Mouse (Mus musculus) inflammation-experienced regulatory T-cells, adult 6 months (primary cell): Measurements from ENCODE around the gene Gm3448. TPM values are rescaled to one million over a fixed set of nuclear protein-coding genes. Genes with fewer than 3 reads are reported as not detected.
"Not testable (repeated sequence)": the region's sequence is repeated elsewhere in the genome, so short reads cannot be mapped to it uniquely, and the experiment has no call there.

Source experiments
- ATAC-seq: one replicate; pipeline ENCODE4 v1.8.0; 2017
- polyA plus RNA-seq, 3 experiments: library from polyadenylated mRNA; unstranded; fragments of 100-300 nt; shearing (Covaris generic); gene quantifications; one replicate each; pipeline ENCODE4 v1.2.1; 2017

Gene Gm3448
- polyA plus RNA-seq, 3 experiments from 2014 or later = 0.72 to 3.6 (median 3.2) TPM

DNA sequence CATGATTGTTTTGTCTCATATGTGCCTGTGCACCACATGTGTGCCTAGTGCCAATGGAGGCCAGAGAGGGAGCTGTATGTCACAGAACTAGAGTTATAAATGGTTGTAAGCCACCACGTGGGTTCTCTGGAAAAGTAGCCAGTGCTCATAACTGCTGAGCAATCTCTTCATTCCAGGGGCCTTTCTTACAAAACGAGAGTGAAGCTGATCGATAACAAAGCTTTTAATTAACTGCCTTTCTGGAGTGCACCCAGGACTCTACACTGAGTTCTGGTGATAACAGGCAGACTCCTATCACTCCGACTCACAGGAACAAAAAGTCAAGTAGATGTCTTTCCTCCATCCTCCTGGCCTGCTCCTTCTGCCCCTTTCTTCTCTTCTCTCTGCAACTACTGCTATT lies 9.9 kb downstream of the Gm3448 start:
- ATAC-seq = not testable (repeated sequence)

DNA sequence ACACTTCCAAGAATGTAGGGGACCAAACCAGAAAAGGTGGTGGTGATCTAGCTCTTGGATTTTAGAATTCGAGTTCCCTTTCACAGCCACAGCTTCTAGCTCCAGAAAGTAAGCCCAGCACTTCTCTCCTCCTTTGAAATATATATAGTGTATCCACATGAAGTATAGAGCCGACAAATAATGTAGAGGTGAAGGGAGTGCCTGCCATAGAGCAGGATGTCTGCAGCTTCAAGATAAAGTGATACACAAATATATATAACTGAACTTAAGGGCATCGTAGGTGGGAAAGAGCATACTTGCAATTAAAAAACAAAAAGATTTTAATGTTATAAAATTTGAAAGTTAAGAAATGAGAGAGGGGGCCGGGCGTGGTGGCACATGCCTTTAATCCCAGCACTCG lies 15.8 kb downstream of the Gm3448 start:
- not testable (repeated sequence) for ATAC-seq

DNA sequence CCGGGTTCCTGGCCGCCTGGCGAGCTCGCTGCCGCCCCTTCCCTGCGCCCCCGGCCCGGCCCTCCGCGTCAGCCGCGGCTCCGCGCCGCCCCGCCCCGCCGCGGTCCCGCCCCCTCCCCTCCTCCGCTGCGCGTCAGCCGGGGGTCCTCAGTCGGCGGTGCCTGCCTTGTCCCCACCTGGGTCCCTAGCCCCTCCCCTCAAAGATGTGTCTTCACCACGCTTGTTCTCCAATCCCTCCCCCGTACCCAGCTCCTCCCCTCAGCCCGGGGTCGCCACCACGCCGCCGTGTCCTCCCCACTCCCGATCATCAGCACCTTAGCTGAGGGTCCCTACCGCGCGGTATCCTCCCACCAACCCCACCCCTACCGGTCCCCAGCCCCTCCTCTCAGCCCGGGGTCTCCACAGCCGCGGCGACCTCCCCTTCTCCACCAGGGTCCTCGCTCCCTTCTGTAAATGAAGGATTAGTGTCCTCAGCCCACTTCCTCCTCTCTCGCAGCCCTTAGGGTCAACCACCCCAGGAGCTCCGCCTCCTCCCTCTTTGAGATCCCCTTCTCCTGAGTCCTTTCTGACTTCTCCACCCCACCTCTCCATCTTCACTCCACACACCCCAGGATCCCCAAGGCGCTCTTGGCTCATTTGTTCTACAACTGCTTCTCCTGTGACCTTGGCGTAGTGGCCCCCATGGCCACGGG lies 16.7 kb downstream of the Gm3448 start:
- ATAC-seq = peak; percentile 53

DNA sequence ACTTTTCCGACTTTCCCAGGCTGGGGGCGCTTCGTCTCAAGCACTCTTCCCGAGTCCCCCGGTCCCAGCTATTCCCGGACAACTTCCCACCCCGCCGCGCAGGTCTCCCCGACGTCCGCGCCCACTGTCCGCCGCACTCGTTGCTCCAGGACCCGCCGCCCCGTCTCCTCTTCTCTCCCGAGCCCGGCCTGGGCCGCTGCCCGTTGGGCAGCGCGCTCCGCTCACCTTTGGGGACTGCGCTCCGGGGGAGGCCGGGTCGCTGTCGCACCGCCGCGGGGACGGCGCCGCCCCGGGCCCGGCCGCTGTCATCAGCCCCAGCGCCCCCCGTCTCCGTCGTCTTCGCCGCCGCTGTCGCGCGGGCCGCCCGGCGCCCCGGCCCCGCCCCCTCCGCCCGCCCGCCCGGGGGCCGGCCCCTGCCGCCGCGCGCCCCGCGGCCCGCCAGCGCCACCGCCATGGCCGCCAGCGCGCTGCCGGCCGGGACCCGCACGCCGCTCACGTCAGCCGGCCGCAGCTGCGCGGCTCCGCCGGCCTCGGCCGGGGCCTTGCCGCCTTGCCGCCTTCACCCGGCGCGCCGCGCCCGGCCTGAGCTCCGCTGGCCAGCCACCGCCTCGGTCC lies 17.4 kb downstream of the Gm3448 start:
- ATAC-seq = peak; percentile 66

DNA sequence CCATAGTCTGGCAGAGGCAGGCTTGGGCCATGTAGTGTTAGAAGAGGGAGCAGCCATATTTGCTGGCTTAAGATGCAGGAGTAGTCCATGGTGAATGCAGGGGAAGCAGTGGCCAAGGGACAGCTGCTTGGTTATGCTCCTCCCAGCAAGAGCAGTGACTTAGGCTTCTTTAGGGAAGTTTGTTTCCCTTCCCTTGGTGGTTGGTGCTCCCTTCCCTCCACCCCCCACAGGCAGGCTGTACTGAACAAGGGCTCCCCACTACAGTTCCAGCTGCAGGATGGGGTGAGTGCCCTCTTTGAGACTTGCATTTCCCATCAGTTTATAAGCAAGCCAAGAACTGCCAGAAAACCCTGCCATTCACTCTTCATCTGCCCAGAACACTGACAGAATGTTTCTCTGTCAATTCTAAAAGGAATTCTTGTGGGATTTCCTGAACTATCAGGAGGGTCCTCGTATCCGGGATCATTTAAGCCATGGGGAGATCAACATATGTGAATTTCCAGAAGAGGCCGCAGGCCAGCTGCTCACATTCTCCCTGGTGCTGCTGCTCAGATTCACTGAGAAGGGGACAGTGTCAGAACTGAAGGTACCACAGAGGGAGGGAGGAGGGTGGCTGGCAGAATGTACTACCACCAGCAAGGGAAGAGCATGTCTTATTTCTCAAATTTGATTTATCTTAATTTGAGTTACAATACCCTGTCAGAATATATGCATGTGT lies 19.7 kb downstream of the Gm3448 start:
- not testable (repeated sequence) for ATAC-seq

DNA sequence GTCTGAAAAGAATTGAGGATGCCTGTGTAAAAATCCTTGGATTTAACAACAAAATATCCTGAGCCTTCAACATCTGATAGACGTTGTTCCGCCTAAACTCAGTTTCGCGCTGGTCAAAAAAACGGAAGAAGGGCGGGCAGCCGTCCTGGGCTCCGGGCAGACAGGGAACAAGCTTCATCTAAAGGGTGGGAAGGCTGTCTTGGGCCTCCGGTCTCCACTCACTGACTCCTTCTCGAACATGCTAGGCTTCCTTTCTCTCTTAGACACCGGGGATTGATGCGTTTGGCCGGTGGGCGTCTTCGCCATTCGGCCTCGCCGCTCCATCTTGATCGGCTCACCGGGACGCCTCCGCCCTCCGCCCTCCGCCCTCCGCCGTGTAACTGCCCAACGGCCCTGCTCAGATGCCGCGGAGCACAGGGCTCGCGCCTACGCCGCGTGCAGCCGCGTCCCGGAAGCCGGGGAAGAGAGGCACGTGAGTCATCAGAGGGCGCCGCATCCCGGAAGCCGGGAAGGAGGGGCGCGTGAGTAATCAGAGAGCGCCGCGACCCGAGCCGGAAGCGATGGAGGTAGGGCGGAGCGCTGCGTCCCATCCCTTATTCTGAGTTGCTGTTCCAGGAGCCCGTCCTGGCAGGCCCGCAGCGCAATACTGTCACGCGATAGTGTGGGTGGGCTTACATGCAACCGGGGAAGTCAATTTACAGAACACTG lies 31.5 kb downstream of the Gm3448 start, which contains the start of gene Gm3435:
Gene Gm3435, plus strand, starts transcription at position 471 of the 708 bp plus-strand sequence.
- ATAC-seq = peak; percentile 92

DNA sequence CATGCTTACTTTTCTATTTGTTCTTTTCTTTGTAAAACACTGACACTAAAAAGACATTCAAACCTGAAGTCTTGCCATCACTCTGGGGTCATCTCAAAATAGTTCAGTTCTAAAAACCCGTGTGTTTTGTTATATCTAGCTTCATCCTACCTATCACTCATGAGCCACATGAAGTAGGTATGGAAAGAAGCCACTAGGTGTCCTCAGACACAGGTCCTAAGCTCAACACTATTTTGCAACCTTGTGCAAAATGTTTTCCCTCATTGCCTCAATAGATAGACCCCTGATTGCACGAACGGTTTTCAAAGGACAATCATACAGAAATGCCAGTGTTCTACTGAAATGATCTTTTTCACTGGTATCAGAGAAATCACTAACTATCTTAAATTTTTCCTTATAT lies 32.2 kb downstream of the Gm3448 start:
- ATAC-seq = peak; percentile 70

DNA sequence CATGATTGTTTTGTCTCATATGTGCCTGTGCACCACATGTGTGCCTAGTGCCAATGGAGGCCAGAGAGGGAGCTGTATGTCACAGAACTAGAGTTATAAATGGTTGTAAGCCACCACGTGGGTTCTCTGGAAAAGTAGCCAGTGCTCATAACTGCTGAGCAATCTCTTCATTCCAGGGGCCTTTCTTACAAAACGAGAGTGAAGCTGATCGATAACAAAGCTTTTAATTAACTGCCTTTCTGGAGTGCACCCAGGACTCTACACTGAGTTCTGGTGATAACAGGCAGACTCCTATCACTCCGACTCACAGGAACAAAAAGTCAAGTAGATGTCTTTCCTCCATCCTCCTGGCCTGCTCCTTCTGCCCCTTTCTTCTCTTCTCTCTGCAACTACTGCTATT lies 41.3 kb downstream of the Gm3448 start:
- ATAC-seq = not testable (repeated sequence)

DNA sequence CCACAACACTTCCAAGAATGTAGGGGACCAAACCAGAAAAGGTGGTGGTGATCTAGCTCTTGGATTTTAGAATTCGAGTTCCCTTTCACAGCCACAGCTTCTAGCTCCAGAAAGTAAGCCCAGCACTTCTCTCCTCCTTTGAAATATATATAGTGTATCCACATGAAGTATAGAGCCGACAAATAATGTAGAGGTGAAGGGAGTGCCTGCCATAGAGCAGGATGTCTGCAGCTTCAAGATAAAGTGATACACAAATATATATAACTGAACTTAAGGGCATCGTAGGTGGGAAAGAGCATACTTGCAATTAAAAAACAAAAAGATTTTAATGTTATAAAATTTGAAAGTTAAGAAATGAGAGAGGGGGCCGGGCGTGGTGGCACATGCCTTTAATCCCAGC lies 47.2 kb downstream of the Gm3448 start:
- ATAC-seq = not testable (repeated sequence)

DNA sequence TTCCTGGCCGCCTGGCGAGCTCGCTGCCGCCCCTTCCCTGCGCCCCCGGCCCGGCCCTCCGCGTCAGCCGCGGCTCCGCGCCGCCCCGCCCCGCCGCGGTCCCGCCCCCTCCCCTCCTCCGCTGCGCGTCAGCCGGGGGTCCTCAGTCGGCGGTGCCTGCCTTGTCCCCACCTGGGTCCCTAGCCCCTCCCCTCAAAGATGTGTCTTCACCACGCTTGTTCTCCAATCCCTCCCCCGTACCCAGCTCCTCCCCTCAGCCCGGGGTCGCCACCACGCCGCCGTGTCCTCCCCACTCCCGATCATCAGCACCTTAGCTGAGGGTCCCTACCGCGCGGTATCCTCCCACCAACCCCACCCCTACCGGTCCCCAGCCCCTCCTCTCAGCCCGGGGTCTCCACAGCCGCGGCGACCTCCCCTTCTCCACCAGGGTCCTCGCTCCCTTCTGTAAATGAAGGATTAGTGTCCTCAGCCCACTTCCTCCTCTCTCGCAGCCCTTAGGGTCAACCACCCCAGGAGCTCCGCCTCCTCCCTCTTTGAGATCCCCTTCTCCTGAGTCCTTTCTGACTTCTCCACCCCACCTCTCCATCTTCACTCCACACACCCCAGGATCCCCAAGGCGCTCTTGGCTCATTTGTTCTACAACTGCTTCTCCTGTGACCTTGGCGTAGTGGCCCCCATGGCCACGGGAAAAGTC lies 48.1 kb downstream of the Gm3448 start:
- ATAC-seq = peak; percentile 55

DNA sequence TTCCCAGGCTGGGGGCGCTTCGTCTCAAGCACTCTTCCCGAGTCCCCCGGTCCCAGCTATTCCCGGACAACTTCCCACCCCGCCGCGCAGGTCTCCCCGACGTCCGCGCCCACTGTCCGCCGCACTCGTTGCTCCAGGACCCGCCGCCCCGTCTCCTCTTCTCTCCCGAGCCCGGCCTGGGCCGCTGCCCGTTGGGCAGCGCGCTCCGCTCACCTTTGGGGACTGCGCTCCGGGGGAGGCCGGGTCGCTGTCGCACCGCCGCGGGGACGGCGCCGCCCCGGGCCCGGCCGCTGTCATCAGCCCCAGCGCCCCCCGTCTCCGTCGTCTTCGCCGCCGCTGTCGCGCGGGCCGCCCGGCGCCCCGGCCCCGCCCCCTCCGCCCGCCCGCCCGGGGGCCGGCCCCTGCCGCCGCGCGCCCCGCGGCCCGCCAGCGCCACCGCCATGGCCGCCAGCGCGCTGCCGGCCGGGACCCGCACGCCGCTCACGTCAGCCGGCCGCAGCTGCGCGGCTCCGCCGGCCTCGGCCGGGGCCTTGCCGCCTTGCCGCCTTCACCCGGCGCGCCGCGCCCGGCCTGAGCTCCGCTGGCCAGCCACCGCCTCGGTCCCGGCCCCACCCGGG lies 48.7 kb downstream of the Gm3448 start:
- ATAC-seq = peak; percentile 60

DNA sequence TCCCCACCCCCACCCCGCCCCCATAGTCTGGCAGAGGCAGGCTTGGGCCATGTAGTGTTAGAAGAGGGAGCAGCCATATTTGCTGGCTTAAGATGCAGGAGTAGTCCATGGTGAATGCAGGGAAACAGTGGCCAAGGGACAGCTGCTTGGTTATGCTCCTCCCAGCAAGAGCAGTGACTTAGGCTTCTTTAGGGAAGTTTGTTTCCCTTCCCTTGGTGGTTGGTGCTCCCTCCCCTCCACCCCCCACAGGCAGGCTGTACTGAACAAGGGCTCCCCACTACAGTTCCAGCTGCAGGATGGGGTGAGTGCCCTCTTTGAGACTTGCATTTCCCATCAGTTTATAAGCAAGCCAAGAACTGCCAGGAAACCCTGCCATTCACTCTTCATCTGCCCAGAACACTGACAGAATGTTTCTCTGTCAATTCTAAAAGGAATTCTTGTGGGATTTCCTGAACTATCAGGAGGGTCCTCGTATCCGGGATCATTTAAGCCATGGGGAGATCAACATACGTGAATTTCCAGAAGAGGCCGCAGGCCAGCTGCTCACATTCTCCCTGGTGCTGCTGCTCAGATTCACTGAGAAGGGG lies 51.1 kb downstream of the Gm3448 start:
- not testable (repeated sequence) for ATAC-seq

DNA sequence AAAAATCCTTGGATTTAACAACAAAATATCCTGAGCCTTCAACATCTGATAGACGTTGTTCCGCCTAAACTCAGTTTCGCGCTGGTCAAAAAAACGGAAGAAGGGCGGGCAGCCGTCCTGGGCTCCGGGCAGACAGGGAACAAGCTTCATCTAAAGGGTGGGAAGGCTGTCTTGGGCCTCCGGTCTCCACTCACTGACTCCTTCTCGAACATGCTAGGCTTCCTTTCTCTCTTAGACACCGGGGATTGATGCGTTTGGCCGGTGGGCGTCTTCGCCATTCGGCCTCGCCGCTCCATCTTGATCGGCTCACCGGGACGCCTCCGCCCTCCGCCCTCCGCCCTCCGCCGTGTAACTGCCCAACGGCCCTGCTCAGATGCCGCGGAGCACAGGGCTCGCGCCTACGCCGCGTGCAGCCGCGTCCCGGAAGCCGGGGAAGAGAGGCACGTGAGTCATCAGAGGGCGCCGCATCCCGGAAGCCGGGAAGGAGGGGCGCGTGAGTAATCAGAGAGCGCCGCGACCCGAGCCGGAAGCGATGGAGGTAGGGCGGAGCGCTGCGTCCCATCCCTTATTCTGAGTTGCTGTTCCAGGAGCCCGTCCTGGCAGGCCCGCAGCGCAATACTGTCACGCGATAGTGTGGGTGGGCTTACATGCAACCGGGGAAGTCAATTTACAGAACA lies 62.8 kb downstream of the Gm3448 start, which contains the start of the genes 9030025P20Rik and Gm3417:
Gene 9030025P20Rik, plus strand, starts transcription at position 107 of the 677 bp plus-strand sequence.
Gene Gm3417, minus strand, starts transcription at position 429 of the 677 bp plus-strand sequence.
- ATAC-seq = peak; percentile 93

DNA sequence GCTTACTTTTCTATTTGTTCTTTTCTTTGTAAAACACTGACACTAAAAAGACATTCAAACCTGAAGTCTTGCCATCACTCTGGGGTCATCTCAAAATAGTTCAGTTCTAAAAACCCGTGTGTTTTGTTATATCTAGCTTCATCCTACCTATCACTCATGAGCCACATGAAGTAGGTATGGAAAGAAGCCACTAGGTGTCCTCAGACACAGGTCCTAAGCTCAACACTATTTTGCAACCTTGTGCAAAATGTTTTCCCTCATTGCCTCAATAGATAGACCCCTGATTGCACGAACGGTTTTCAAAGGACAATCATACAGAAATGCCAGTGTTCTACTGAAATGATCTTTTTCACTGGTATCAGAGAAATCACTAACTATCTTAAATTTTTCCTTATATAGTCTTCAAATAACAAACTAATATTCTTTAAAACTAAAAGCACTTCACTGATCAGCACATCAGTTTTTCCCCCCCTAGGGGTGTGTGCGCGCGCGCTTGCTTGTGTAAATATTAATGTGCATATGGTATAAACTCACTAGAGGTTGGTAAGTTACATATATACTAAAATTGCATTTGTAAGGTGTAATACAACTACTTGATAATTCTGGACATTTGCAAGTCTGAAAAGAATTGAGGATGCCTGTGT lies 63.5 kb downstream of the Gm3448 start:
- peak; percentile 73 for ATAC-seq

DNA sequence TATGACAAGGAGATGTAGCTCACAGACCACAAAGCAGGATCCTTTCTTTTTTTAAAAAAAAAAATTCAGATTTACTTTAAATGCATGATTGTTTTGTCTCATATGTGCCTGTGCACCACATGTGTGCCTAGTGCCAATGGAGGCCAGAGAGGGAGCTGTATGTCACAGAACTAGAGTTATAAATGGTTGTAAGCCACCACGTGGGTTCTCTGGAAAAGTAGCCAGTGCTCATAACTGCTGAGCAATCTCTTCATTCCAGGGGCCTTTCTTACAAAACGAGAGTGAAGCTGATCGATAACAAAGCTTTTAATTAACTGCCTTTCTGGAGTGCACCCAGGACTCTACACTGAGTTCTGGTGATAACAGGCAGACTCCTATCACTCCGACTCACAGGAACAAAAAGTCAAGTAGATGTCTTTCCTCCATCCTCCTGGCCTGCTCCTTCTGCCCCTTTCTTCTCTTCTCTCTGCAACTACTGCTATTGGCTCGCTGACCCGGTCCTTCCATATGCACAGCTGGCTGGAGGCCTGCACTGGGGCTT lies 72.9 kb downstream of the Gm3448 start:
- ATAC-seq = not testable (repeated sequence)

DNA sequence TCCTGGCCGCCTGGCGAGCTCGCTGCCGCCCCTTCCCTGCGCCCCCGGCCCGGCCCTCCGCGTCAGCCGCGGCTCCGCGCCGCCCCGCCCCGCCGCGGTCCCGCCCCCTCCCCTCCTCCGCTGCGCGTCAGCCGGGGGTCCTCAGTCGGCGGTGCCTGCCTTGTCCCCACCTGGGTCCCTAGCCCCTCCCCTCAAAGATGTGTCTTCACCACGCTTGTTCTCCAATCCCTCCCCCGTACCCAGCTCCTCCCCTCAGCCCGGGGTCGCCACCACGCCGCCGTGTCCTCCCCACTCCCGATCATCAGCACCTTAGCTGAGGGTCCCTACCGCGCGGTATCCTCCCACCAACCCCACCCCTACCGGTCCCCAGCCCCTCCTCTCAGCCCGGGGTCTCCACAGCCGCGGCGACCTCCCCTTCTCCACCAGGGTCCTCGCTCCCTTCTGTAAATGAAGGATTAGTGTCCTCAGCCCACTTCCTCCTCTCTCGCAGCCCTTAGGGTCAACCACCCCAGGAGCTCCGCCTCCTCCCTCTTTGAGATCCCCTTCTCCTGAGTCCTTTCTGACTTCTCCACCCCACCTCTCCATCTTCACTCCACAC lies 79.7 kb downstream of the Gm3448 start:
- peak; percentile 57 for ATAC-seq

DNA sequence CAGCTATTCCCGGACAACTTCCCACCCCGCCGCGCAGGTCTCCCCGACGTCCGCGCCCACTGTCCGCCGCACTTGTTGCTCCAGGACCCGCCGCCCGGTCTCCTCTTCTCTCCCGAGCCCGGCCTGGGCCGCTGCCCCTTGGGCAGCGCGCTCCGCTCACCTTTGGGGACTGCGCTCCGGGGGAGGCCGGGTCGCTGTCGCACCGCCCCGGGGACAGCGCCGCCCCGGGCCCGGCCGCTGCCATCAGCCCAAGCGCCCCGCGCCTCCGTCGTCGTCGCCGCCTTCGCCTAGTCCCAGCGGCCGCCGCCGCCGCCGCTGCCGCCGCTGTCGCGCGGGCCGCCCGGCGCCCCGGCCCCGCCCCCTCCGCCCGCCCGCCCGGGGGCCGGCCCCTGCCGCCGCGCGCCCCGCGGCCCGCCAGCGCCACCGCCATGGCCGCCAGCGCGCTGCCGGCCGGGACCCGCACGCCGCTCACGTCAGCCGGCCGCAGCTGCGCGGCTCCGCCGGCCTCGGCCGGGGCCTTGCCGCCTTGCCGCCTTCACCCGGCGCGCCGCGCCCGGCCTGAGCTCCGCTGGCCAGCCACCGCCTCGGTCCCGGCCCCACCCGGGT lies 80.3 kb downstream of the Gm3448 start, which contains the start of gene Phf10:
Gene Phf10, minus strand, starts transcription at position 323 of the 606 bp plus-strand sequence.
- ATAC-seq = peak; percentile 66

DNA sequence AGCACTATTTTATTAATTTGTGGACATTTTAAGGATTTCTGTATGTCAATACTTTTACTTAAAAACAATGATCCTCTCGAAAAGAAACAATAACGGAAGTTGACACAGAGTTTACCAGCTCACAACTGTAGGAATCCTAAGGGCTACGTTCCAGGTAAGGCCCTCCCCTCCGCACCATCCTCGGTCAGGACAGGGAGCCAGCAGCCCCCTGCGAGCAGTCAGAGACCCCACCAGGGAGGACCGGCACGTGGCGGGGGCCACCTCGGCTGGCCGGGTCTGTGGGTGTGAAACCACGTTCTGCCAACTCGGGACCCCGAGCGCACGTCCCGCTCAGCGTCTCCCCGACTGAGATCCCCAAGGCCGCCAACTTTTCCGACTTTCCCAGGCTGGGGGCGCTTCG lies 80.8 kb downstream of the Gm3448 start:
- peak; percentile 12 for ATAC-seq

DNA sequence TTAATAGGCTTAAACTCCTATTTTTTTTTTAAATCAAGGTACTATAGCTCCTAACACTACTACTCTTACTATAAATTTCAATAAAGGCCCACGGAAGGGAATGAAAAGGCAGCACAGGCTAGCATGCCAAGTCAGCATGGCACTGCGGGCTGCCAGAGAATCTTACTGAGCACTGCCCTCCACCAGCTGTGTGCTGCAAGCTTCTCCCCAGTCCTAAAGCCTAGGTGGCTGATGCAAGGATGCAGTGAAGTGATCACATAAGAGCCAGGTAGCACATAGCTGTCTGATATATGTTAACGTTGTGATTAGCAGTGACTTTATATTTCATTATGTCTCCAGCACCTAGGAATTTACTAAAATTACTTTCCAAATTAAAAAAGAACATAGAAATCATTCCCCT lies 81.4 kb downstream of the Gm3448 start:
- no peak for ATAC-seq
